ENCODE assay signal across 21 mouse cellular contexts in genomic region chr10:95575839-95576380, GRCm38 (mm10). TPM values are rescaled to one million over a fixed set of nuclear protein-coding genes. Genes with fewer than 3 reads are reported as not detected.
DNase-seq lines count a peak whose midpoint lies in the region; ATAC-seq and TF ChIP-seq lines count a peak whose summit lies in the region.
"Had no signal": no experiment of that assay in that cellular context is flagged by ENCODE, and none has a peak within 500 bp of the region (broad histone marks: within the 10 kb centered on the region; RNA-seq: fewer than 3 reads in every experiment).

No protein-coding gene starts in this region.

- H3K27me3 ChIP-seq in heart, embryonic 10.5 days (ENCODE audit: insufficient read depth, poor library complexity, severe bottlenecking): no peaks in the 10 kb centered on the region
- no peaks in the 10 kb centered on the region for H3K27me3 ChIP-seq in heart, embryonic 11.5 days (ENCODE audit: control insufficient read depth, insufficient read depth, low read length)
- no peaks in the 10 kb centered on the region for H3K27me3 ChIP-seq in lung, embryonic 14.5 days (ENCODE audit: insufficient read depth, low read length)
- no peaks in the 10 kb centered on the region for H3K27me3 ChIP-seq in midbrain, embryonic 10.5 days (ENCODE audit: low read depth, poor library complexity, severe bottlenecking)
- no peaks in the 10 kb centered on the region for H3K27me3 ChIP-seq in midbrain, embryonic 15.5 days (replicated peaks)
- H3K27me3 ChIP-seq in ES-Bruce4 (ENCODE audit: control insufficient read depth, insufficient read depth, low read length, poor library complexity, severe bottlenecking): no peaks in the 10 kb centered on the region
- H3K27me3 ChIP-seq: embryonic facial prominence, embryonic 13.5 days; forebrain, embryonic 12.5 days had no signal

- 85% methylated on average over 10 of the region's 10 CpGs for WGBS in heart, embryonic 10.5 days
- 82% methylated on average over 10 of the region's 10 CpGs for WGBS in heart, embryonic 11.5 days (ENCODE audit: insufficient replicate concordance)
- WGBS in lung, embryonic 14.5 days: 57% methylated on average over 10 of the region's 10 CpGs
- WGBS in midbrain, embryonic 10.5 days: 69% methylated on average over 10 of the region's 10 CpGs
- 69% methylated on average over 10 of the region's 10 CpGs for WGBS in midbrain, embryonic 15.5 days

- TF ChIP-seq POLR2A in ES-Bruce4 (IDR thresholded peaks at IDR 0.05; ENCODE audit: insufficient read depth, low read length): no peak

- no peak overlapping the region for H3K4me2 ChIP-seq in heart, embryonic 11.5 days
- no peak overlapping the region for H3K4me2 ChIP-seq in lung, embryonic 14.5 days
- H3K4me2 ChIP-seq in midbrain, embryonic 15.5 days: no peak overlapping the region
- H3K4me2 ChIP-seq: embryonic facial prominence, embryonic 13.5 days; forebrain, embryonic 12.5 days; hindbrain, embryonic 14.5 days had no signal

- H3K27ac ChIP-seq in heart, embryonic 10.5 days: no peak overlapping the region
- H3K27ac ChIP-seq in heart, embryonic 11.5 days (ENCODE audit: low read depth, low read length): no peak overlapping the region
- peak overlapping the region; percentile 5; the same call in 1 of the 2 replicates for H3K27ac ChIP-seq in lung, embryonic 14.5 days (ENCODE audit: low read depth)
- peak overlapping the region; percentile 76 for H3K27ac ChIP-seq in midbrain, embryonic 10.5 days (replicated peaks)
- H3K27ac ChIP-seq in midbrain, embryonic 15.5 days: no peak overlapping the region
- H3K27ac ChIP-seq in ES-Bruce4 (ENCODE audit: insufficient read depth, low read length): no peak overlapping the region
- H3K27ac ChIP-seq: embryonic facial prominence, embryonic 13.5 days; forebrain, embryonic 12.5 days; heart, adult 2 months; hindbrain, embryonic 14.5 days had no signal

- no peak for TF ChIP-seq EP300 in ES-Bruce4 (IDR thresholded peaks at IDR 0.05; ENCODE audit: insufficient read depth, low read depth, low read length)

- H3K36me3 ChIP-seq in heart, embryonic 10.5 days: no peaks in the 10 kb centered on the region
- H3K36me3 ChIP-seq in heart, embryonic 11.5 days (ENCODE audit: control insufficient read depth, insufficient read depth, low read length): no peaks in the 10 kb centered on the region
- H3K36me3 ChIP-seq in lung, embryonic 14.5 days (ENCODE audit: insufficient read depth): no peaks in the 10 kb centered on the region
- no peaks in the 10 kb centered on the region for H3K36me3 ChIP-seq in midbrain, embryonic 10.5 days
- H3K36me3 ChIP-seq in midbrain, embryonic 15.5 days (replicated peaks): no peaks in the 10 kb centered on the region
- no peaks in the 10 kb centered on the region for H3K36me3 ChIP-seq in ES-Bruce4 (ENCODE audit: control insufficient read depth, insufficient read depth, low read length, poor library complexity, severe bottlenecking)
- H3K36me3 ChIP-seq: embryonic facial prominence, embryonic 13.5 days; forebrain, embryonic 12.5 days; G1E had no signal

- TF ChIP-seq CTCF in lung, embryonic 14.5 days (IDR thresholded peaks at IDR 0.05; ENCODE audit: low read depth): no peak
- no peak for TF ChIP-seq CTCF in ES-Bruce4 (IDR thresholded peaks at IDR 0.05; ENCODE audit: low read depth, low read length)

- H3K4me3 ChIP-seq in heart, embryonic 10.5 days: no peak overlapping the region
- no peak overlapping the region for H3K4me3 ChIP-seq in heart, embryonic 11.5 days (ENCODE audit: low read depth, low read length)
- H3K4me3 ChIP-seq in lung, embryonic 14.5 days (ENCODE audit: low read depth, low read length): no peak overlapping the region
- no peak overlapping the region for H3K4me3 ChIP-seq in midbrain, embryonic 10.5 days
- no peak overlapping the region for H3K4me3 ChIP-seq in midbrain, embryonic 15.5 days
- H3K4me3 ChIP-seq in ES-Bruce4 (ENCODE audit: low read depth, low read length): no peak overlapping the region
- H3K4me3 ChIP-seq: embryonic facial prominence, embryonic 13.5 days; forebrain, embryonic 12.5 days; heart, adult 2 months had no signal

- intact Hi-C loops in left cerebral cortex, postnatal 10 days (cut with DNase I): no loop called here

- peak; percentile 57 for DNase-seq in heart, embryonic 10.5 days (ENCODE audit: low spot score)
- no peak for DNase-seq in lung, embryonic 14.5 days
- no peak for DNase-seq in lung, postnatal 25 days (ENCODE audit: low spot score)
- DNase-seq in midbrain, embryonic 10.5 days (ENCODE audit: low spot score): no peak
- no peak for DNase-seq in left cerebral cortex, postnatal 10 days (ENCODE audit: extremely low spot score in 1 of 2, low spot score in 2 of 2)
- DNase-seq: adrenal gland, postnatal 10 days; cerebellum, adult 11 months; cerebellum, adult 8-10 months; cerebellum, postnatal 25 days; gastrocnemius, postnatal 10 days; heart, adult 2 months; heart, postnatal 10 days; heart, postnatal 4 days had no signal

- no peaks in the 10 kb centered on the region for H3K9me3 ChIP-seq in heart, embryonic 10.5 days
- no peaks in the 10 kb centered on the region for H3K9me3 ChIP-seq in heart, embryonic 11.5 days (replicated peaks; ENCODE audit: control insufficient read depth, low read length)
- H3K9me3 ChIP-seq in lung, embryonic 14.5 days (ENCODE audit: low read depth, low read length): no peaks in the 10 kb centered on the region
- no peaks in the 10 kb centered on the region for H3K9me3 ChIP-seq in midbrain, embryonic 10.5 days (replicated peaks)
- no peaks in the 10 kb centered on the region for H3K9me3 ChIP-seq in midbrain, embryonic 15.5 days
- H3K9me3 ChIP-seq in ES-Bruce4 (replicated peaks; ENCODE audit: control insufficient read depth, insufficient read depth, low read length, poor library complexity, severe bottlenecking): no peaks in the 10 kb centered on the region
- H3K9me3 ChIP-seq: embryonic facial prominence, embryonic 13.5 days; forebrain, embryonic 12.5 days; G1E had no signal

- H3K4me1 ChIP-seq in heart, embryonic 10.5 days: peaks cover 15% of the 10 kb centered on the region
- H3K4me1 ChIP-seq in heart, embryonic 11.5 days (ENCODE audit: control insufficient read depth, insufficient read depth, low read length): peaks cover 3% of the 10 kb centered on the region; the same call in 1 of the 2 replicates
- 0 out of 2 replicates have a peak, but pooled peaks cover 4% of the 10 kb centered on the region for H3K4me1 ChIP-seq in lung, embryonic 14.5 days (ENCODE audit: insufficient read depth)
- peaks cover 27% of the 10 kb centered on the region for H3K4me1 ChIP-seq in midbrain, embryonic 10.5 days
- H3K4me1 ChIP-seq in midbrain, embryonic 15.5 days: 0 out of 2 replicates have a peak, but pooled peaks cover 8% of the 10 kb centered on the region
- no peaks in the 10 kb centered on the region for H3K4me1 ChIP-seq in ES-Bruce4 (ENCODE audit: control insufficient read depth, insufficient read depth, low read length)

- no peak for ATAC-seq in heart, embryonic 11.5 days (replicated peaks; ENCODE audit: insufficient number of reproducible peaks, low FRiP score, low TSS enrichment)
- ATAC-seq in lung, embryonic 14.5 days (ENCODE audit: insufficient read depth): no peak
- no peak for ATAC-seq in midbrain, embryonic 15.5 days (replicated peaks)
- ATAC-seq: forebrain, embryonic 16.5 days had no signal

- no peak overlapping the region for H3K9ac ChIP-seq in heart, embryonic 11.5 days (ENCODE audit: low read depth, low read length)
- no peak overlapping the region for H3K9ac ChIP-seq in lung, embryonic 14.5 days
- no peak overlapping the region for H3K9ac ChIP-seq in midbrain, embryonic 15.5 days
- peak overlapping the region; percentile 16; the same call in 1 of the 2 replicates for H3K9ac ChIP-seq in ES-Bruce4 (ENCODE audit: low read depth, poor library complexity, severe bottlenecking)
- H3K9ac ChIP-seq: embryonic facial prominence, embryonic 13.5 days; forebrain, embryonic 12.5 days; hindbrain, embryonic 14.5 days had no signal

RNA-seq across cellular contexts. Expression of gene Nudt4, which starts 12.0 kb away (rescaled TPM):
- 92.7 and 104 TPM in 2 replicates for polyA plus RNA-seq in heart, embryonic 10.5 days (2016; fragmentation: Nextera tagmentation; extraction: Ambion mirVana)
- polyA plus RNA-seq in heart, embryonic 11.5 days (2014; fragmentation: Nextera tagmentation; extraction: Ambion mirVana): 134 and 147 TPM in 2 replicates
- 91.2 and 93.4 TPM in 2 replicates for polyA plus RNA-seq in lung, embryonic 14.5 days (2014; fragmentation: Nextera tagmentation; extraction: Ambion mirVana)
- polyA plus RNA-seq in midbrain, embryonic 10.5 days (2016; fragmentation: Nextera tagmentation; extraction: Ambion mirVana): 90.8 and 91.5 TPM in 2 replicates
- polyA plus RNA-seq in midbrain, embryonic 15.5 days (2015; fragmentation: Nextera tagmentation; extraction: Ambion mirVana): 59.6 and 61.7 TPM in 2 replicates
- polyA plus RNA-seq in ES-Bruce4 (2011; ENCODE audit: insufficient read depth, insufficient read length, low read depth, missing spikeins): 128 and 133 TPM in 2 replicates
- 100 to 1,000 TPM; 207 to 231 TPM for total RNA-seq in left cerebral cortex, postnatal 10 days (2021)

Comparison
In these comparisons a context has a peak if more than half of its experiments do, and no peak if none do; other contexts are left out.
1. H3K27ac ChIP-seq: peak in lung, embryonic 14.5 days (single experiment) and midbrain, embryonic 10.5 days (single experiment); none in heart, embryonic 10.5 days (single experiment), heart, embryonic 11.5 days (single experiment), midbrain, embryonic 15.5 days (single experiment) and ES-Bruce4 (single experiment).